Mouse (Mus musculus): Measurements from ENCODE around the gene Cinp.
"Not testable (repeated sequence)": the region's sequence is repeated elsewhere in the genome, so short reads cannot be mapped to it uniquely, and the experiment has no call there.

Gene Cinp

GRCm38 (mm10) chr12:110860293-110860692, 28.7 kb downstream of the Cinp start:
- DNase-seq (ENCODE audit: low spot score in 2 of 2): no peak

DNA sequence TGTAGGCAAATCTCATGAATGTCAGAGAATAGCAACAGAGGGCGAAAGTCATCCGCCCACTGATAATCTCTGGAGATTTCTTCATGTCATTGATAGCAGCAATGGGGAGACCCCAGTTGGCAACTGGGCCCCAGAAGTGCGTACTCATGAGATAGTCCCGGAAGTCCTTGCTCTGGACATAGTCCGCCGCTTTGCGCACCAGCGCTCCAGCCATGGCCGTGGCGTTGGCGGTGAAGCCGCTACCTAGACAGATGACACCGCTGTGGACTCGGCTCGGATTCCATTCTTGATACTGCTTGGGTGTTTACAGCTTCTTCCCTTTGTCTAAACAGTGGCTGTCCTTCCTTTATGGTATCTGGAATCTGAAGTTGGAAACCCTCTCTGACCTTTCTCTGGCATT, 30.3 kb downstream of the Cinp start:
- not testable (repeated sequence) for DNase-seq (ENCODE audit: low spot score in 2 of 2)

DNA sequence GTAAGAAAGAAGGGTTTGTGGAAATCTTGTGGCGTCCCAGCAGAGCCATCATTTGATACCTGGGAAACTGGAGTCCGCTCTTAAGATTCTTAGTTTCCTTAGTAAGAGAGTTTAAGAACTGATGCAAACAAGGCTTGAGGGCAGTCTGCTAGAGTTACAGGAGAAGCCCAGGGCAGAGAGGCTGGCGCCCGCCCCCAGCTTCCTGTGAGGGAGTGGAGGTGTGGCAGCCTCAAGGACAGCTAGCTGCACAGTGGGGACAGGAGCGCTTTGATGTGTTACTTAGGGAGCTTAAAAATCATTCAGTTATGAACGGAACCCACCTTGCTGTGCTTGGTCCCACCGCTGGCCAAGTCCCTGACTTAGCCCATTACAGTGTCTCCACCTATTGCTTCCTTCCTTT, 31.7 kb downstream of the Cinp start:
- DNase-seq (ENCODE audit: low spot score in 2 of 2): no peak

GRCm38 (mm10) chr12:110854786-110855737, 33.9 kb downstream of the Cinp start:
- no peak for DNase-seq (ENCODE audit: low spot score in 2 of 2)

GRCm38 (mm10) chr12:110851923-110852322, 37.0 kb downstream of the Cinp start:
- DNase-seq (ENCODE audit: low spot score in 2 of 2): no peak

DNA sequence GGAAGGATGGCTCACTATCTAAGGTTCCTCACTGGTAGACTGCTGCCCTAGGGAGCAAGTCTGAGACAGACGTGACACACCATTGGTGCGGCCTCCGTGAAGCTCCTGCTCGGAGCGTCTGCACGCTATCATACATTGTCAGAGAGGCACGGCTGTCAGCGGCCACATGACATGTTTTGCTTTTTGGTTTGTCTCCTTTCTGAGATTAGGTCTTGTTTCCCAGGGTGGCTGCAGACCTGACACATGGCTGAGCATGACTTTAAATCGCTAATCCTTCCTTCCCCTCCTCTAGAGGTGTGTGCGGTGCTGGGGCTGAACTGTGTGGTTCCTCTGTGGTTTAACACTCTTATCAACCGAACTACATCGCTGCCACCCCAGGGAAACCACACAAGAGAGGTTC, 37.5 kb downstream of the Cinp start:
- DNase-seq (ENCODE audit: low spot score in 2 of 2): no peak

DNA sequence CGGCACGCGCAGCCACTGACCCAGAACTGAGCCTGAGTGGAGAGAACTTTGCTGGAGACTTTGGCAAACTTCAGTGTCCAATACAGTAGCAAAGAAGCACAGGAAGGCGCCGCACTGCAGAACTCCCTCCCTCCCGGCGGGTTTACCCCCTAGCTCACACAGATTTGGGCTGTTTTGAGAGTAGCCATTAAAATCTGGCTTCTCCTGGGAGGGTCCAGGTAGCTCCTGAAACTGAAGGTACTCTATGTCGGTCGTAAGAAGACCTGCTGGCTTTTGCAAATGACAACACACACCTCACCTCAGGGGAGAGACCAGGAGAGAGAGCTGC, 38.1 kb downstream of the Cinp start:
- no peak for DNase-seq (ENCODE audit: low spot score in 2 of 2)

DNA sequence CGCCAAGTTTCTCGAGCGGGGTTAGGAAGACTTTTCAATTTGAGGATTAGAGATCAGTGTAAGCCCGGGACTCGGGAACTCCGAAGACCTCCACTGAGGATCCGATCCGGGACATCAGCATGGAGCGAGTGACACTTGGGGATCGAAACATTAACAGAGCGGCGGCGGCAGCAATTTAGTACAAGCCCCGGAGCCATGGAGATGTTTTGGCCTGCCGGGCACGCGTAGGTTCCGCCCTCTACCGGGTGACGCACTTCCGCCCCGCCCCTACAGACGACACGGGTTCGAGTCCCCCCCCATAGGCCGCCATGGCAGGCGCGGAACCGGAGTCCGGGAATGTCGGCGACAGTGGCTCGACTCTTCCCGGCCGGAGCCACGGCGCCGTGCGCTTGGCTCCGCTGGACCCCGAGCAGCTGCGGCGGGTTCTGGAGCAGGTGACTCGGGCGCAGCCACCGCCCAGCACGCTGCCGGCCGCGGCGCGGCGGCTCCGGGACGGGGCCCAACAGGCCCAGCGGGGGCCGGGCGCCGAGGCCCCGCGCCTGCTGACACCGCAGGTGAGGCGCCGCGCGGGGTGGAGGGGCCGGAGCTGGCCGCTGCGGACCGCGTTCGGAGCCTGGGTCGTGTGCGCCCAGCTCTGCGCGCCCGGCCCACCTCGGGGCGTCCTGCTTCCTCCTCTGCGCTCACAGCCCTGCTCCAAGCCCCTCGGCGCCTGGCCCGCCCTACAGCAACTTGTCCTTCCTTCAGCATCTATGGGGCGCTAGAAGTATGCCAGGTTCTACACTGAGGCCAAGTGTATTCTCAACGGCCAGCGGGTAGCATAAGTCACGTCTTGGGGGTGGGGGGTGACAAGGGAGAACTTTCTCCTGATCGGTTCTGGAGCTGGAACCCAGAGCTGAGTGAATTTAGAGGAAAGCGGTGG, 38.7 kb downstream of the Cinp start, which contains the start of gene Zfp839:
Zfp839 (plus strand) TSS at position 244 of the 919 bp plus-strand sequence.
- DNase-seq (ENCODE audit: low spot score in 2 of 2): peak; percentile 87

DNA sequence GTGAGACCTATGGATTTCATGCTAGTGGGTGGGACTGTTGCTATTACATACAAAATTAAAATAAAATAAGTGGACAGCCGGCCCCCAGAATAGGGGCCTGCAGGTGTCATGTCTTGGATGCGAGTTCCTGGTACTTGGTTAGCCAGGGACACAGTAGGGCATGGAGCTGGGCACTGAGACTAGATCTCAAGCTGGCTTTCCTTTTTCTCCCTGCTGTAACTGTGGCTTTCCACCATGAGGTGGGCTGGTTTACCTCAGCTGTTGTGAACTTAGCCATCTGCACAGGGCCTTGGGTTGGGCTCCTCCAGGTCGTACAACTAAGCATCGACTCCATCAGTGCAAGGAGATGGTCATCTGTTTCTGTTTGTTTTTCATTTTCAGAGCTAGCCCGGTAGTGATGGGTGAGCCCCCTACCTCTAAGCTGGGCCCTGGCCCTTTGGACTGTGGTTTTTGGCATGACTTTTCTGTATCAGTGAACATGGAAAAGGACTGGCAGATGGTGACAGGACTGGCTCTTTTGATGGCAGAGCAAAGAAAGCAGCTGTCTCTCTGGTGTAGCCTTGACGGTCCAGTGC, 42.7 kb downstream of the Cinp start:
- DNase-seq (ENCODE audit: low spot score in 2 of 2): no peak

DNA sequence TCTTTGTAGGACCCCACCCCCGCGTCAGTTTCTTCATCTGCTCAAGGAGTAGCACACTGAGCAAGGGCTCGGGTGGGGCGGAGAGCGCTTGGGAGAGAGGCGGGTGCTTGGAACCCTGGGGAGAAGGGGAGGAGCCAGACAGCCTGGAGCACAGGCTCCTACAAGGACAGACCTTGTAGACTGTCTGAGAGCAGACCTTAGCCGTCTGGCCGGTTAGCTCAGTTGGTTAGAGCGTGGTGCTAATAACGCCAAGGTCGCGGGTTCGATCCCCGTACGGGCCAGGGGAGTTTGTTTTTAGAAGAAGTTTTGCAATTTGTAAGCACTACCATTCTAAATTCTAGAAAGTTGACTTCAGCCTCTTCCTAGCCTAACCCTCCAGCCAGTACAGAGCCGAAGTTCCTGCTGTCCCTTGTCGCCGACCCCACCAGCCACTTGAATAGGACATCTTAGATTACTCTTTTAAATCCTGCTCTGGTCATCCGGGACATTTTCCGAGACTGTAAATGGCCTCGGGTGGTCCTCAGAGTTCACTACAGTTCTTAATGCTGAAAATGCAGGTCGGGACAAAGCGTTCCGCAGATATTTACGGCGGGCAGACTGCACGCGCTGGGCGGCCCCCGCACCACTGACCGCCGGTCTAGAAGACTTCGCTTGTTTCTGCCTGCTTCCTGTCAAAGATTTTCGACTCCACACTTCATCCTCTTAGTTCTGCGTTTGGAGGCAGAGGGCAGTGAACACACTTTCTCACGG, 43.6 kb downstream of the Cinp start:
- peak; percentile 66 to 76 for DNase-seq (ENCODE audit: low spot score in 2 of 2)

DNA sequence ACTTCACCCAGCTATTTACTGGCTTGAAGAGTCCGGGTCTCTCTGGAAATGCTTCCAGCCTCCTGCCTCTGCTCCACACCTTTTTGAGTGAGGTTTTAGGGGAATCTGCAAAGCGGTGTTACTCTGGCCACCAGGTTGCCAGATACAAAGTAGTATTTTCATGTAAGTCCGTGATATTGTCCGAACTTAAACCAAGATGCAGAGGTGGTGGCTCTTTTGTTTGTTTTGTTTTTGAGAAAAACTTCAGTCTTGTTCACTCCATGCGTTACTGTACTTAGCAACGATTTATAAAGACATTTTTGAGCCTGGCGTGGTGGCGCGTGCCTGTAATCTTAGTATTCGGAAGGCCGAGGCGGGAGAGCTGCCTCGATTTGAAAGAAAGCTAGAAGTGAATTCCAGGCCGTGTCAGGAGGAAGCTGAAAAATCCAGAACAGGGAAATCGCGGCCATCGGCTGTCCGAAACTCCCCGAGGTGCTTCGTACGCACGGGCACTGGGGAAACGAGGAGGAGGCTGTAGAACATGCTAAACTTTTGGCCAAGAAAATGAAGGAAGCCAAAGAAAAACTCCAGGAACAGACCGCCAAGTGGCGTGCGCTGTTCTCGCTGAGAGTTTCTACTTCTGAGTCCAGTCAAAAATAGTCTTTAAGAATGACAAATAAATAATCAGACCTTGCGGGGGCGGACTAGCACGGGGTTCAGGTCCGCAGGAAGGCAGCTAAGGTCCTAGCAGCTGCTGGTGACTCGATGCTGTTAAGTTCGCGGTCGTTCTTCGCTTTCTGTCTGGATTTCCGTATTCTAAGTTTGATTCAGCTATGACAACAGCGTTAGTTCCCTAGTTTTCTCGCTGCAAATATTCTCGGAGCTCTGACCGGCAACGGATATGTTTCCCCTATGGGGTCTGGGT, 44.5 kb downstream of the Cinp start:
- DNase-seq (ENCODE audit: low spot score in 2 of 2): peak in 1 of 2 experiments; percentile 30

GRCm38 (mm10) chr12:110843194-110844048, 45.5 kb downstream of the Cinp start:
- peak; percentile 57 to 64 for DNase-seq (ENCODE audit: low spot score in 2 of 2)

DNA sequence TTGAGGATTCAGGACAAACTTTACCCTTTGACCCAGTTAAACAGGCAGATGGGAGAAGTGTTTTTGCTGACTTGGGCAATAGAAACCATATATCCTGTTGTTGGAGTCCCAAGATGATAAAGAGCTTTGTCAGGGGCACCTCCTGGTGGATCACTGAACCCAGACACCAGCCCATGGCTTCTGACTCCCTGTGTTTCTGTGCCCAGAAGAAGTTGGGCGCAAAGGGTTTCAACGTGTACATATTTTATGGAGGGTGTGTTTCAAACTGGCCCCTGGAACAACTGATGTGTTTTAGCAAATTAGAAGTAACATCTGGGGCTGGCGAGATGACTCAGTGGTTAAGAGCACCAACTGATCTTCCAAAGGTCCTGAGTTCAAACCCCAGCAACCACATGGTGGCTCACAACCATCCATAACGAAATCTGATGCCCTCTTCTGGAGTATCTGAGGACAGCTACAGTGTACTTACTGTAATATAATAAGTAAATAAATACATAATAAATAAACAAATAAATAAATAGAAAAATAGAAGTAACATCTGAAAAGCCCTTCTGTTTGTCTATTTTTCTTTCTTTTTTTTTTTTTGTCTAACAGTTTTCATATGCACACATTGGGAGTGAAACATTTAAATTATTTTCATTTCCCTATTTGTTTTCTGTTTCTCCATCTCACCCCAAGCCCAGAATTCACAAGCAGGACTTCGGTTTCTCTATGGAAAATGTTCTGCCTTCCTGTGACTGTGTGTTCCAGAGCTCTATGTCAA, 47.0 kb downstream of the Cinp start:
- DNase-seq (ENCODE audit: low spot score in 2 of 2): no peak

GRCm38 (mm10) chr12:110840348-110841198, 48.4 kb downstream of the Cinp start, which contains the start of gene Mok:
Gene Mok (minus strand): TSS chr12:110840939.
- DNase-seq (ENCODE audit: low spot score in 2 of 2): peak; percentile 90 to 94

DNA sequence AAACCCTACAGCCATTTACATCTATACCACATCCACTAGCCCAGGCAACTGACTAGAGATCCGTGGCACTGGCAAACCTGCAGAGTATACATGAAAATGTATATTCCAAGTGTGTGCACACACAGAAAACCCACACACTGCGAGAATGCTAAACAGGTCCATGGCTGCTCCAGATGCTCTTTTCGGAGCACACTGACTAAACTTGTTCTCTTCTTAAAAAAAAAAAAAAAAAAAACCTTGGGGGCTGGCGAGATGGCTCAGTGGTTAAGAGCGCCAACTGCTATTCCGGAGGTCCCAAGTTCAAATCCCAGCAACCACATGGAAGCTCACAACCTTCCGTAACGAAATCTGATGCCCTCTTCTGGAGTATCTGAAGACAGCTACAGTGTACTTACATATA, 51.1 kb downstream of the Cinp start:
- DNase-seq (ENCODE audit: low spot score in 2 of 2): no peak

GRCm38 (mm10) chr12:110837192-110837841, 51.6 kb downstream of the Cinp start:
- no peak for DNase-seq (ENCODE audit: low spot score in 2 of 2)

GRCm38 (mm10) chr12:110836729-110837128, 52.2 kb downstream of the Cinp start:
- no peak for DNase-seq (ENCODE audit: low spot score in 2 of 2)

All from right cerebral cortex, postnatal 36 days (tissue).